8 mouse cellular contexts compared by ENCODE assay signal in the genomic region with DNA sequence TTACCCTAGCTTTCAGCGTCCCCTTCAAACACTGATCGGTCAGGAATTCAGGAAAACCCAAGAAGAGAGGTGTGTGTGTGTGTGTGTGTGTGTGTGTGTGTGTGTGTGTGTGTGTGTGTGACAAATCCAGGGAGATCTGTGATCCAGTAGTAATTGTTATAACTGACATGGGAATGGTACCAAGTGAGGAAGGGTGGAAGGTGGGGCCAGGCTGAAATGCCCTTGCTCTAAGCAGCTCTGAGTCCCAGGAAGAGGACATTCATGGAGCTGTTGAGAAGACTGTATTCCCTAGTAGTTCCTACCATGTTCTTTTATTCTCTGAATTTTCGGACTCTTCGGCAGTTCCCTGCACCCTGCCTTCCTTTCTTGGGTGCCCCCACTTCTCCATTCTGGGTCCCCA. TPM values are rescaled to one million over a fixed set of nuclear protein-coding genes. Genes with fewer than 3 reads are reported as not detected.
DNase-seq lines count a peak whose midpoint lies in the region; ATAC-seq and TF ChIP-seq lines count a peak whose summit lies in the region.

No protein-coding gene starts in this region.

- TF ChIP-seq POLR2A in cortical plate, adult 2 months (IDR thresholded peaks at IDR 0.05; ENCODE audit: extremely low read depth, insufficient read depth, low read length): no peak

- no peak overlapping the region for H3K9ac ChIP-seq in hindbrain, embryonic 11.5 days (ENCODE audit: low read depth, low read length)
- H3K9ac ChIP-seq in hindbrain, embryonic 16.5 days (ENCODE audit: low read depth, low read length): no peak overlapping the region
- H3K9ac ChIP-seq in midbrain, embryonic 13.5 days (replicated peaks): 0 out of 2 replicates have a peak overlapping the region, but pooled peaks have one; percentile 76

- H3K36me3 ChIP-seq in hindbrain, embryonic 10.5 days: peaks cover 20% of the 10 kb centered on the region
- no peaks in the 10 kb centered on the region for H3K36me3 ChIP-seq in hindbrain, embryonic 11.5 days (ENCODE audit: control insufficient read depth, insufficient read depth, low read length)
- H3K36me3 ChIP-seq in hindbrain, embryonic 16.5 days (ENCODE audit: control insufficient read depth, insufficient read depth, low read length): peaks cover 8% of the 10 kb centered on the region; the same call in 1 of the 2 replicates
- peaks cover 19% of the 10 kb centered on the region for H3K36me3 ChIP-seq in midbrain, embryonic 13.5 days

- WGBS in hindbrain, embryonic 10.5 days: 87% methylated on average over 4 of the region's 4 CpGs
- WGBS in hindbrain, embryonic 11.5 days: 89% methylated on average over 4 of the region's 4 CpGs
- 89% methylated on average over 4 of the region's 4 CpGs for WGBS in hindbrain, embryonic 16.5 days
- 94% methylated on average over 4 of the region's 4 CpGs for WGBS in midbrain, embryonic 13.5 days

- H3K9me3 ChIP-seq in hindbrain, embryonic 10.5 days: no peaks in the 10 kb centered on the region
- no peaks in the 10 kb centered on the region for H3K9me3 ChIP-seq in hindbrain, embryonic 11.5 days (ENCODE audit: control insufficient read depth, low read length)
- no peaks in the 10 kb centered on the region for H3K9me3 ChIP-seq in hindbrain, embryonic 16.5 days (ENCODE audit: control insufficient read depth, low read length)
- no peaks in the 10 kb centered on the region for H3K9me3 ChIP-seq in midbrain, embryonic 13.5 days

- no peak for TF ChIP-seq CTCF in cortical plate, adult 2 months (IDR thresholded peaks at IDR 0.05; ENCODE audit: extremely low read depth, insufficient read depth, low read length)

- peaks cover 32% of the 10 kb centered on the region for H3K4me1 ChIP-seq in hindbrain, embryonic 10.5 days (replicated peaks)
- no peaks in the 10 kb centered on the region; the same call in none of the 2 replicates for H3K4me1 ChIP-seq in hindbrain, embryonic 11.5 days (replicated peaks; ENCODE audit: control insufficient read depth, insufficient read depth, low read length)
- H3K4me1 ChIP-seq in cortical plate, adult 2 months (ENCODE audit: control insufficient read depth, insufficient read depth, low read length): peaks cover 4% of the 10 kb centered on the region; the same call in 1 of the 2 replicates
- H3K4me1 ChIP-seq in hindbrain, embryonic 16.5 days (ENCODE audit: control insufficient read depth, insufficient read depth, low read depth, low read length): peaks cover 8% of the 10 kb centered on the region
- H3K4me1 ChIP-seq in midbrain, embryonic 13.5 days (replicated peaks): peaks cover 15% of the 10 kb centered on the region

- DNase-seq in hindbrain, embryonic 10.5 days (ENCODE audit: low spot score): no peak
- no peak for DNase-seq in hindbrain, embryonic 11.5 days (ENCODE audit: low spot score)
- DNase-seq in spleen, postnatal 14 days (ENCODE audit: low spot score in 2 of 2): no peak
- DNase-seq in gastrocnemius, postnatal 10 days: no peak

- ATAC-seq in hindbrain, embryonic 11.5 days (ENCODE audit: low FRiP score): no peak
- no peak for ATAC-seq in hindbrain, embryonic 16.5 days
- ATAC-seq in midbrain, embryonic 13.5 days: no peak
- no peak for ATAC-seq in activated CD4-positive, CD25-positive, alpha-beta regulatory T cell, adult 4 months

- H3K27me3 ChIP-seq in hindbrain, embryonic 10.5 days (ENCODE audit: insufficient read depth, poor library complexity, severe bottlenecking): peaks cover 25% of the 10 kb centered on the region
- peaks cover 4% of the 10 kb centered on the region for H3K27me3 ChIP-seq in hindbrain, embryonic 11.5 days (ENCODE audit: control insufficient read depth, insufficient read depth, low read length)
- no peaks in the 10 kb centered on the region for H3K27me3 ChIP-seq in hindbrain, embryonic 16.5 days (replicated peaks; ENCODE audit: control insufficient read depth, insufficient read depth, low read length)
- peaks cover 14% of the 10 kb centered on the region for H3K27me3 ChIP-seq in midbrain, embryonic 13.5 days

- 0 out of 2 replicates have a peak overlapping the region, but pooled peaks have one; percentile 86 for H3K27ac ChIP-seq in hindbrain, embryonic 10.5 days
- H3K27ac ChIP-seq in hindbrain, embryonic 11.5 days (ENCODE audit: low read depth, low read length): no peak overlapping the region
- H3K27ac ChIP-seq in cortical plate, adult 2 months (ENCODE audit: insufficient read depth, low read length): no peak overlapping the region
- H3K27ac ChIP-seq in hindbrain, embryonic 16.5 days (ENCODE audit: low read depth, low read length): no peak overlapping the region
- H3K27ac ChIP-seq in midbrain, embryonic 13.5 days: no peak overlapping the region

- peak overlapping the region; percentile 69 for H3K4me3 ChIP-seq in hindbrain, embryonic 10.5 days
- H3K4me3 ChIP-seq in hindbrain, embryonic 11.5 days (ENCODE audit: low read depth, low read length): no peak overlapping the region
- peak overlapping the region; percentile 71; the same call in 1 of the 2 replicates for H3K4me3 ChIP-seq in cortical plate, adult 2 months (ENCODE audit: insufficient read depth, low read length)
- H3K4me3 ChIP-seq in hindbrain, embryonic 16.5 days (ENCODE audit: low read length): peak overlapping the region; percentile 61
- peak overlapping the region; percentile 68 for H3K4me3 ChIP-seq in midbrain, embryonic 13.5 days (replicated peaks)

- H3K4me2 ChIP-seq in hindbrain, embryonic 11.5 days (replicated peaks; ENCODE audit: low read depth, low read length): no peak overlapping the region
- H3K4me2 ChIP-seq in hindbrain, embryonic 16.5 days (ENCODE audit: low read length): peak overlapping the region; percentile 85
- peak overlapping the region; percentile 90 for H3K4me2 ChIP-seq in midbrain, embryonic 13.5 days (replicated peaks)

RNA-seq across cellular contexts. Expression of gene Cish, which starts 1.8 kb away (rescaled TPM):
- polyA plus RNA-seq in hindbrain, embryonic 10.5 days (2016; fragmentation: Nextera tagmentation; extraction: Ambion mirVana): 8.8 and 9.7 TPM in 2 replicates
- polyA plus RNA-seq in hindbrain, embryonic 11.5 days (2014; fragmentation: Nextera tagmentation; extraction: Ambion mirVana): 2.8 and 6.5 TPM in 2 replicates
- polyA plus RNA-seq in cortical plate, adult 2 months (2012; rRNA removed): 4.6 and 5.7 TPM in 2 replicates
- polyA plus RNA-seq in hindbrain, embryonic 16.5 days (2015; fragmentation: Nextera tagmentation; extraction: Ambion mirVana): 10.9 and 13.7 TPM in 2 replicates
- polyA plus RNA-seq in midbrain, embryonic 13.5 days (2015; fragmentation: Nextera tagmentation; extraction: Ambion mirVana): 6.3 and 6.6 TPM in 2 replicates
- 10 to 100 TPM in 1 of 2 experiments, 1 to 10 TPM in 1; 6.7 to 16.8 TPM for total RNA-seq in gastrocnemius, postnatal 10 days (2021)
- 100 to 1,000 TPM; 116 to 135 TPM for polyA plus RNA-seq in activated CD4-positive, CD25-positive, alpha-beta regulatory T cell, adult 4 months (2017; shearing (Covaris generic))

RNA-seq across cellular contexts. Expression of gene Mapkapk3, which starts 8.0 kb away (rescaled TPM):
- polyA plus RNA-seq in hindbrain, embryonic 10.5 days (2016; fragmentation: Nextera tagmentation; extraction: Ambion mirVana): 4.9 and 5.1 TPM in 2 replicates
- 2.6 and 3.4 TPM in 2 replicates for polyA plus RNA-seq in hindbrain, embryonic 11.5 days (2014; fragmentation: Nextera tagmentation; extraction: Ambion mirVana)
- polyA plus RNA-seq in cortical plate, adult 2 months (2012; rRNA removed): 4.4 and 5.1 TPM in 2 replicates
- 3.2 TPM in 2 replicates for polyA plus RNA-seq in hindbrain, embryonic 16.5 days (2015; fragmentation: Nextera tagmentation; extraction: Ambion mirVana)
- 1.7 and 1.9 TPM in 2 replicates for polyA plus RNA-seq in midbrain, embryonic 13.5 days (2015; fragmentation: Nextera tagmentation; extraction: Ambion mirVana)
- 10 to 100 TPM; 11.0 to 14.4 TPM for total RNA-seq in gastrocnemius, postnatal 10 days (2021)
- polyA plus RNA-seq in activated CD4-positive, CD25-positive, alpha-beta regulatory T cell, adult 4 months (2017; shearing (Covaris generic)): 10 to 100 TPM; 57.5 to 62.0 TPM

RNA-seq across cellular contexts. Expression of gene Hemk1, which starts 40.5 kb away (rescaled TPM):
- 12.1 and 13.4 TPM in 2 replicates for polyA plus RNA-seq in hindbrain, embryonic 10.5 days (2016; fragmentation: Nextera tagmentation; extraction: Ambion mirVana)
- polyA plus RNA-seq in hindbrain, embryonic 11.5 days (2014; fragmentation: Nextera tagmentation; extraction: Ambion mirVana): 9.7 and 10.8 TPM in 2 replicates
- polyA plus RNA-seq in cortical plate, adult 2 months (2012; rRNA removed): 33.0 and 33.7 TPM in 2 replicates
- 17.5 and 18.7 TPM in 2 replicates for polyA plus RNA-seq in hindbrain, embryonic 16.5 days (2015; fragmentation: Nextera tagmentation; extraction: Ambion mirVana)
- polyA plus RNA-seq in midbrain, embryonic 13.5 days (2015; fragmentation: Nextera tagmentation; extraction: Ambion mirVana): 17.5 and 18.1 TPM in 2 replicates
- 10 to 100 TPM; 12.8 to 14.4 TPM for total RNA-seq in gastrocnemius, postnatal 10 days (2021)
- 10 to 100 TPM; 25.4 to 27.3 TPM for polyA plus RNA-seq in activated CD4-positive, CD25-positive, alpha-beta regulatory T cell, adult 4 months (2017; shearing (Covaris generic))

RNA-seq across cellular contexts. Expression of gene 6430571L13Rik, which starts 42.7 kb away (rescaled TPM):
- 1.4 and 2.6 TPM in 2 replicates for polyA plus RNA-seq in hindbrain, embryonic 10.5 days (2016; fragmentation: Nextera tagmentation; extraction: Ambion mirVana)
- 1.6 and 1.9 TPM in 2 replicates for polyA plus RNA-seq in hindbrain, embryonic 11.5 days (2014; fragmentation: Nextera tagmentation; extraction: Ambion mirVana)
- 5.1 and 5.2 TPM in 2 replicates for polyA plus RNA-seq in cortical plate, adult 2 months (2012; rRNA removed)
- 9.8 and 11.4 TPM in 2 replicates for polyA plus RNA-seq in hindbrain, embryonic 16.5 days (2015; fragmentation: Nextera tagmentation; extraction: Ambion mirVana)
- 6.4 and 8.2 TPM in 2 replicates for polyA plus RNA-seq in midbrain, embryonic 13.5 days (2015; fragmentation: Nextera tagmentation; extraction: Ambion mirVana)
- total RNA-seq in gastrocnemius, postnatal 10 days (2021): 10 to 100 TPM; 29.4 to 54.7 TPM
- 1 to 10 TPM; 2.7 to 4.6 TPM for polyA plus RNA-seq in activated CD4-positive, CD25-positive, alpha-beta regulatory T cell, adult 4 months (2017; shearing (Covaris generic))
